Mouse (Mus musculus): ENCODE measurements around the gene AI467606.

The AI467606 gene

DNA sequence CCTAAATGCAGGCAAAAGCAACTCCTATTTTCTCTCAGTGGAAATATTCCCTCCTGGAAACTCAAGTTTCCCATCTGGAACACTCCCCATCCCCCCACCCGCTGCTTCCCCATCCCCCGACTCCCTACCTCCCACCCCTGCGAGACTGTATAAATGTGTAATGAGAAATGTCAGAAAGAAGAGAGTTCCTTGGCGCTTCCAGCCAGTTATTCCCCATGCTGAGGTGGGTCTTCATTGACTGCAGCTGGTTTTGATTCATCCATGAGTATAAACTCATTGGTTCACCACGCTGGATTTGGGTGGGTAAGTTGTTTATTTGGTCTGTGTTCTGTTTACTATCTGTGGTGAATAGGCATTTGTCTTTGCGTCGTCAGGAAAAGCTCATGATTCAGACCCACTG lies 5.3 kb downstream of the AI467606 start:
- DNase-seq: no peak

DNA sequence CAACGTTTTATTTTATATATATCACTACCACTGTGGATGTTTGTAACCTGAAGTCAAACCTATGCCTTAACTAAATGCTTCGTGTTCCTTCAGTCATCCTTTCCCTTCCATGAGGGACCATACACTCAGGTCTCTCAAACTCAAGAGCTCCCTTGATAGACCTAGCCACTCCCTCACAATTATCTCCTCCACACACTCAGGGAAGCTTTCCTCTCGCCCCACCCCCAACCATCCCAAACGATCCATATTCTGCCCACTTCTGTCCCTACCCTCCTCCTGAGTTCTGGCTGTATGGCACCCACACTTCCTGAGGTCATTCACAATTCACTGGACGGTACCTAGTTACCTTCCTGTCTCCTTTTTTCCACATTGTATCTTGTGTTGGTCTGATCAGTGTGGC lies 7.4 kb downstream of the AI467606 start:
- DNase-seq: no peak

DNA sequence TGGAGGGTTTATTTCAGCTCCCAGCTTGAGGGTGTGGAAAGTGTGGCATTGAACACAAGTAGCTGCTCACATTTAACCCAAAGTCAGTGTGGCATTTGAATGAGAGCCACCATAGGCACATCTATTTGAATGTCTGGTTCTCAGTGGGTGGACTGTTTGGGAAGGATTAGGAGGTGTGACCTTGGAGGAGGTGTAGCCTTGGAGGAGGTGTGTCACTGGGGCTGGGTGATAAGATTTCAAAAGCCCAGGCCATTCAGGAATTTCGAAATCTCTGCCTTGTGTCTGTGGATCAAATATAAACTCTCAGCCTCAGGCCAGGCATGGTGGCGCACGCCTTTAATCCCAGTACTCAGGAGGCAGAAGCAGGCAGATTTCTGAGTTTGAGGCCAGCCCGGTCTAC lies 7.8 kb downstream of the AI467606 start:
- DNase-seq: no peak

DNA sequence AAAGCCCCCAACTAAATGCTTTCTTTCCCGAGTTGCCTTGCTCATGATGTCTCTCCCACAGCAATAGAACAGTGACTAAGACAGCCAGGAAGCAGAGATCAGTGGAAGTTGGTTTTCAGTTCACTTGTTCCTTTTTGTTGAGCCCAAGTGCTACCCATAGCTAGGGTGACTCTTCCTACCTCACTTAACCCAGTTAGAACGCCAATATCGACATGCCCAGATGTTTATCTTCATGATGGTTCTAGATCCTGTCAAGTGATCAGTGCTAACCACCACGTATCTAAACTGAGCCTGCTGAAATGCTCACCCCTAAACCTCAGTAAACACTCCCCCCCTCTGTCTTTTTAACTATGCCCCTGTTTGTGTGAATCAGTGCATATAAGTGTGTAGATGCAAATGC lies 8.4 kb downstream of the AI467606 start:
- DNase-seq: no peak

DNA sequence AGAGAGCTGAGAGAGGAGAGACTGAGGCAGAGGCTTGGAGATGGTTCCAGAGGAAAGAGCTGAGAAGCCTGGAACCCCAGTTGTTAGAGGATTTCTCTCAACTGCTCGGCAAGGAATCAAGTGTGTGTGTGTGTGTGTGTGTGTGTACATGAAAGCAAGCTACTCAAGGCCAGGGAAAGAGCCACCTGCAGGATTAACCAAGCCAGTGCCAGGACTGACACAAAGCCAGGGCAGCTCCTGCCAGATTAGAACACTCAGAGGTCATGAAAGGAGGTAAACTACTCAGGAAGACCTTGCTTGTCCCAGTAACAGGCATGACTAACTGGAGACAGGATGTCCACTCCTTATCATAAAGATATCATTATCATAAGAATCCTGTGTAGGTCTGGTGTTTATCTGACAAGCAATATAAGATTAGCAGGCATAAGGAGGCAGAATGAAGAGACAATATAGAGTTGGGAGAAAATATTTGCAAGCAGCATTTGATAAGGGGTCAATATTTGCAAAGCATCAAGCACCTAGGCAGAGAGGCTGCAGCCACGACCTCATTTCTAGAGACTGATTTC lies 10.4 kb downstream of the AI467606 start:
- DNase-seq: no peak

DNA sequence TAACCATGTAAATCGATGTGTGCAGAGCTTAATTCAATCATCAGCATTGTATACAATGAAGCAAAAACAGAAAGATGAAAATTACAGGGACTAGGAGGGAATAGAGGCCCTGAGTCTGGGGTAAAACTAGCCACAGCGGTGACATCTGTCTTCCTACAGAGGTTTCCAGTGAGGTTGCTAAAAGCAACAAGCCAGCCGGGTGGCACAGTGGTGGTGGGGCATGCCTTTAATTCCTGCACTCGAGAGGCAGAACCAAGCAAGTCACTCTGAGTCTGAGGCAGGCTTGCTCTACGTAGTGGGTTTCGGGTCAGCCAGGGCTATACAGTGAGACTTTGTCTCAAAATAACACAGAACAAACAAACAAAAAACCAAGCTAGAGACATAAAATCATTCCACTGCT lies 11.0 kb downstream of the AI467606 start:
- no peak for DNase-seq

DNA sequence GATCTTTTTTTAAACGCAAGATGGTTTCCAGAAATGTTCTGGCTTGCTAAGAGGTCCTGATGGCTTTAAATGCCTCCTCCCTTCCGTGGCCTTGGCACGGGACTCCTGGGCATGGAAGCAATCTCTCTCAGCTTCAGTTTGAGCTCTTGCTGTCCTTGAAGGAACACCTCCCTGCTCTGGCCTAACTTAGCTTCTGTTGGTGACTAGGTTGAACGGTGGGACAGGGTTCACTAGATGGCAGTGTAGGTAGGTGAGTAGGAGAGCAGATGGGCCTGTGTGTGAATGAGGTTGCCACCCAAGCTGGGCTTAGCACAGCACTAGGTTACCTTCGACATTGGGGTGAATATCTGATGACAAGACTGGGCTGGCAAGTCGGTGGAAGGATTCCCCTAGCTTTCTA lies 12.8 kb downstream of the AI467606 start:
- no peak for DNase-seq

DNA sequence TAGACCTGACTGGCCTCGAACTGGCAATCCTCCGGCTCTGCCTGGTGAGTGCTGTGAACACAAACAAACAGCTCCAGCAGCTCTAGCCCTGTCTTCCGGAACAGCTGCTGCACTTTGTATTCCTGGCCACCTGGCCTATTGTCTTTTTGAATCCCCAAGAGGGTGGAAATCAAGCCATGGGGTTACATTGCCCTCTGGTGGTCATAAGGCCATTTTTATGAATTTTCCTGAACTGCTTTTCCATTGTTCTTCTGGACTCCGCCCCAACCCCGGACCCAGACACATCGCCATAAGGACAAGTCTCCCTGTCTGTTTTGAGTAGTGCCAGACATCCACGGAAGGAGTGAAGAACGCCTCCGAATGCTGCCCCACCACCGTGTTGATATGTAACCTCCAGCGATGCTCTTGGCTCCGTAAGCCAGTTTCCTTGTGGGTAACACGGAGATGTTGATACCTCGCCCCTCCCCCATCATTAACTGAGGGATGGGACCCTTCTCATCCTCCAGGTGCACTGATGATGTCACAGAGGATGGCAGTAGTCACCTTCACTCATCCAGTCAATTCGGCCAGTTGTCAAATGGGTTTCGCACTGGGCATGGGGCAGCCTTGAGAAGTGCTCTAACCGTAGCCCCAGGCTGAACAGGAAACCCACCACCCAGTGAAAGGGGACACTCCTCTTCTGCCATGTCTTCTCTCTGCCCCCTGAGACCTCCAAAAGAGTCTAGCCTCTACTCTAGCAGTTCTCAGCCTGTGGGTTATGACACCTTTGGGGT lies 13.6 kb downstream of the AI467606 start:
- peak; percentile 56 for DNase-seq

DNA sequence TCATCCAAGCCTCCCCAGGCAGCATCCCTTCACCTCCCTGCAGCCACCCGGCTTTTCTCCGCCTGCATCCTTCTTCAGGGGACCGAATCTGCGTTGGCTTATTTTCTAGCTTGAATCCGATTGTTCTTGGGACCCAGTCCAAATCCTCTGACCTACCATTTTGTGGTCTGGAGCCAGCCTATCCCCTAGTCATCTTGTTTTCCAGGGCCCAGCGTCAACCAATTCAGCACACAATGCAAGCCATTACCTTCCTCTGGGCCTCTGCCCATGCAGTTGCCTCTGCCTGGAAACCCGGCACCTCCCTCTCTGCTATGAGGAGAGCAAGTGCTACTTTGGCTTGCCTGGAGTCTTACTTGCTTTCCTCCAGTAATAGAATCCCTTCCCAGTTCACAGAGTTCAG lies 14.4 kb downstream of the AI467606 start:
- DNase-seq: no peak

DNA sequence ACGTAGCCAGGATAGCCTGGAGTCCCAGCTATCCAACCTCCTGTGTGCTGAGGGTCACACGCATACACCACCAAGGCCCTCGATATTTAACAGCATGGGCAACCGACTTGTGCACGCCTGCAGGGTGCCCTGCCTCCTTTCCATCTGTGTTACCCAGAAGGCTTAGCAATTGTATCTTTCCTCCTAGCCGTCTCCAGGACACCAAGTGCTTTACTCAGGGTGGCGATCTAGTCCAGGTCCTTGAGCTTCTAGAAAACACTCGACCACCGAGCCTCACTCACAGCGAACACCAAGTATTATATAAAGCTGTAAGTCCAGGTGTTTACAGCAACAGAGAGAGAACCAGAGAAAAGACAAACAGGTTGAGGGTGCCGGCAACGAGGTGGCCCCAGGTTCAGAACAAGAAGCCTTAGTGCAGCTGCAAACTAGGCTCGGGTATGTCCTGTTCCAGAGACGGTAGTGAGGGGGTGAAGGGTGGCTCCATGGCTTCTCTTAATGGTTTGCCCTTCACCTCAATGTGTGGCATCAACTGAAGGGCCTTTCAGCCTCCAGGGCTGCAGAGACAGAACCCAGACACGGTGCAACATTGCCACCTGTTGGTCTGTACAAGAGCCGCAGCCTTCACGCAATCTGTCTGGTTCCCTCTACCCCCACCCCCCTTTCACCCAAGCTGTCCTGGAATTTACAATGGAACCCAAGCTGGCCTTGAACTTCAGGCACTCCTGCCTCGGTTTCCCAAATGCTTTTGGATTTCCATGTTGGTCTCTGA lies 19.3 kb downstream of the AI467606 start:
- DNase-seq: peak; percentile 74

DNA sequence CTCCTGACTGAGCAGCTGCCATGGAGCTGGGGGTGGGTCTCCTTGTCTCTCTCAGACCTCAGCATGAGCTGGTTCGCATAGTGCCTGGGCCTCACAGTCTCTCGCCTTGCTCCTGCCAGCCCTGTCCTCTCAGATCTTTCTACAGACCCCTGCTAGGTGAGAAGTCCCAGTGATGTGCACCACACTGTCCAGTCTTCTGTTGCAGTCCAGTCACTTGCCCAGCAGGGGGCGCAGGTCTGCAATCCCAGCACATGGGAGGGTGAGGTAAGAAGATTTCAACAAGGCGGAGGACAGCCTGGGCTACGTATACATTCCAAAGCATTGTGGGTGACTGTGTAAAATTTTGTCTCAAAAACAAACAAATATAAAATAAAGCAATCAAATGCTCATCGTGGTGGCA lies 20.3 kb downstream of the AI467606 start:
- peak; percentile 53 for DNase-seq

DNA sequence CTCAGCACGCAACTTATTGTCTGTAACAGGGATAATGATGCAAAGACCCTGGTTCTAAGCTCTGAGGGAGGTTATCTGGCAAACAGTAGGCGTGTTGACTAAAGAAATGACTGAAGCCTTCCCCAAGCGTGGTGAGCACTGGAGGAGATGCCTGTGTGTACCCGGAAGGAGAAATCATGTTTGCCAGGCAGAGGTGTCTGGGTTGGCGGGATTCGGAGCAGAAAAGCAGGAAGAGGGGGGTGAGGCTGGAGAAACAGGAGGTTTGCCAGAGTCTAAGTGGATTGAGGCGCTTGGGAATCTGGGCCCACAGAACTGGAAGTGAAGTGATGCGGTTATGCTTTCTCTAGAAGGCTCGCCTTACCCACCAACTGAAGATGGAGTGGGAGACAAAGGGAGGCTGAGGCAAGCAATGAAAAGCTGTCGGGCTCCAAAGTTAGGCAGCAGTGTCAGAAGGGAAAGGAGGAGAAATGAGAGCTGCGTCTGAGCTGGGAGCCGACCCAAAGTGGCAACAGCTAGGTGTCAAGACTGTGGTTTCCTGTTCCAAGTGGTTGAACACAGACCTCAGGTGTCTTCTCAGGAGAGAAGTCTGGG lies 21.2 kb downstream of the AI467606 start:
- DNase-seq: no peak

DNA sequence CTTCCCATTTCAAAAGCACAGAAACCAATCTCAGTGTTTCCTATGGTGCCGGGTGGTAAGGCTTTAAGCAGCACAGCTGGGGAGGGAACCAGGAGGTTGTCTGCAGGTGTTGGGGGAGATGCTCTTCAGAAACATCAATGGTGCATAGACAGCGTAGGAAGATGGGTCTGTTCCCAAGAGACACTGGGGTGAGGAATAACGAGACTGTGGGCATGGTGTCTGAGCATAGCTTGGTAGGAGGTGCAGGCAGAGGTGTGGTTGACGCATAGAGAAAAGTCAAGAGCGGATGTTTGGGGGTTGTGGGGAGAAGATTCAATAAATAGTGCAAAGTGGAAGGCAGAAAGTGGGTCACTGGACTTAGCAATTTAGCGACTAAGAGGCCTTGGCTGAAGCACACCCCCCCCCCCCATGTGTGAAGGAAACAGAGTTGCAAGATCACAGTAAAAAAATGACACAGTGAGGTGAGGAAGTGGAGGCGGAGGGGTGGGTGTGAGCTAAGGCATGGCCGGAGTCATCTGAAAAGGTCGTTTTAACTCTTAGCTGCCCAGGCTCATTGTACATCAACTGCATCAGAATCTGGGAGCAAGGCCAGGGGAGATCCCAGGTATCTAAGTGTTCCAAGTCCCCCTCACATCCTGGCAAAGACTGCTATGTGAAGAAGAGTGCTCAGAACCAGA lies 21.9 kb downstream of the AI467606 start:
- no peak for DNase-seq

DNA sequence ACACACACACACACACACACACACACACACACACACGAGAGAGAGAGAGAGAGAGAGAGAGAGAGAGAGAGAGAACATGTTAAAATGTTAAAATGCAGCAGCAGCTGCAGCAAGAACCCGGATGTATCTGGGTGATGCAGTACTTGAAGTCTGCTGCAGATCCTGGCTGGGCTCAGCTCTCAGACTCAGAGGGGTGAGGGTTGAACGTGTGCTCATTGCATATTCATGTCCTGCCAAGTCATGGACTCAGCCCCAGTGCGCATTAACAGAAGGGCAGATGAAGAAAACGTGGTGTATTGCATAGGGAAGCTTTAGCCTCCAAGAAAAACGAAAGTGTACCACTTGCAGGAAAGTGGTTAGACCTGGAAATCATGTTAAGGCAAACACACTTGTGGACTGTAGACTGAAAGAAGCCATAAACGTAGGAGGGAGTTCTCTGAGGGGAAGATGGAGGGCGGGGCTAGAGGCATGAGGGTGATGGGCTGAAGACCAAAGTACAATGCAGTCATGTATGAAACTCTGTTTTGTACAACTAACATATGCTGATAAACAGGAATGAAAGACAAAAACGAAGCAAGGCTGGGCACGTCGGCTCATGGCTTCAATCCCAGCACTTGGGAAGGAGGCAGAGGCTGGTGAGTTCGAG lies 22.6 kb downstream of the AI467606 start:
- no peak for DNase-seq

DNA sequence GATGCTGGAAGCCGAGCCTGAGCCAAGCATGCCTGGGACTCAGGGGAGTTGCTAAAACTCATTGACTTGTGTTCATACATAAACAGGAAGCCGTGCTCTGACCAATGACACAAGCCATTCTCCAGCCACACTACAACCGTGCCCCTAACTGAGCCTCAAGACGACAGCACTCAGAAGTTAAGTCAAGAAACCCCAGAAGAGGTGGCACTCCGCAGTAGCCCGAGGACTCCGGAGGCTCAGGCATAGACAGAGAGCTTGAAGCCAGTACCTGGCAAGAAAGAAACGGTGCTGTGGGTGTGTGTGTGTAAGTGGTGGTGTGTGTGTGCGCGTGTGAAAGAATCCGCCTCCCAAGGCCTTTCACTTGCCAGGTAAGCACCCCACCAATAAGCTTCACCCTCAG lies 23.8 kb downstream of the AI467606 start:
- no peak for DNase-seq

DNA sequence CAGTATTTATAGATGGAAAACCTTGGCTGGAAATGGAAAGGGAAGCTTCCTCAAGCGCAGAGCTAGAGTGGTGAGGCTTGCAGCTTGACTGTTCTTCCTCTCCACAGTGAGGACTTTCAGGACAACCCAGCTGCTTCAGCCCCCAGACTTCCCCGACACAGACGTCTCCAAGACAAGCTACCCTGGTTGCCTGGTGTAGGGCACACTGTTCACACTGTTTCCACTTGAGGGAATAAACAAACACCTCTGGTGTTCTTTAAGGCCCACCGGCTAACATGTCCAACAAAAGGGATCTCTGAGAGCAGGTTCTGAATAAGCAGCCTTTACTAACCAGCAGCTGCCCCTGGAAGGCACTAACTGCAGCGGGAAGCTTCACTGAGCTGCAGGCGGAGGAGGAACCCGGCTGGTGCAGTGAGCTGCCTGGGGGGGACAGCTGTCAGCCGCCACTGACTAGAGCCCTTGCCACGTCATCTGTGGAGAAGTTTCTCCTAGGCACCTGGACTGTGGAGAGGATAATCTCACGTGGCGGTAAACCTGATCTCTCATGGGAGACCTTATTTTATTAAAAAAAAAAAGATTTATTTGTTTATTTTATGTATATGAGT lies 25.3 kb downstream of the AI467606 start:
- DNase-seq: peak; percentile 46

DNA sequence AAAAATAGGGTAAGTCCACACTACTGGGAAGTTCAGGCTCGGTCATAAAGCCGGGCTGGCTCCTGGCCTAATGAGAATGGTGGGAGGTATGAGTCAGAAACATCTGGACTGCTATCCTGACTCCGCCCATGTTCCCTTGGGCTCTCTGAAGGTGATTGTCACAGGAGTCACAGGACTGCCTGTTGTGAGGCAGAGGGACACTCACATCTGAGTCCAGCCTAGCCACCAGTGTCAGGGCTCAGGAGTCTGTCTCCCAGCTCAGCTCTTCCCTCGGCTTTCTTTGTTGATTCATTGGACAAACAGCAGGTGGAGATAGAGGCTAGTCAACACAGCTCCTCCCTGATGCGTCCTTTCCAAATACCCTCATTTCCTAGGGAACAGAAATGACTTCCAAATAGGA lies 26.8 kb downstream of the AI467606 start:
- DNase-seq: no peak

DNA sequence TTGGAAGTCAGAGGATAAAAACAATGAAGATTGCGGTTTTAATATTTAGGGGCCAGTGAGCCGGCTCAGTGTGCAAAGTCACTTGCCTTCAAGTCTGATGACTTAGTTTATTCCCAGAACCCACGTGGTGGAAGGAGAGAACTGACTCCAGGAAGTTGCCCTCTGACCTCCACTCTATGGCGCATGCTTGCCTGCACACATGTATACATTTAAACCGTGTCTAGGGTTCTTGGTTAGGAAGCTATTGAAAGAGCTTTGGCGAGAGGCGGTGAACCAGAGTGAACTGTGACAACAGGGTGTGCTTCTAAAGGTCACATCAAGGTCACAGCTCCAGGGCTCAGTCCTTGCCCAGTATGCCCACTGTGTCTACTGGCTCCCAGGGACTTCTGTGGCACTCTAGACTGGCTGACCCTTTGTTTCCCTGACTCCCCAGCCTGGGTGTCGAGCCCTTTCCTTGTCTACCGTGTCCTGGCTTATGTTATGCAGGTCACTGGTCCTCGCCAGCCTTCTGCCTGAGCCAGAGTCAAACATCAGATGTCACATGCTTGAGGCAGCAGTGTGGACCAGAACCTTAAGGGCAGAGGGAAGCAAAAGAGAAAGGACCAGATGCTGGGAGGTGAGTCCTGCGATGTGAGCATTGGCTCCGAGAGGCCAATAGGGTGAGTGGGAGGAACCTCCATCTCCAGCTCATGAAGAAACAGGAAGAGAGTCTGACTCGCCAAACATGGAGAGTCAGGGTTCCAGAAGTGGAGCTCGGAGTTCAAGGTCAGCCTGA lies 27.7 kb downstream of the AI467606 start:
- no peak for DNase-seq

DNA sequence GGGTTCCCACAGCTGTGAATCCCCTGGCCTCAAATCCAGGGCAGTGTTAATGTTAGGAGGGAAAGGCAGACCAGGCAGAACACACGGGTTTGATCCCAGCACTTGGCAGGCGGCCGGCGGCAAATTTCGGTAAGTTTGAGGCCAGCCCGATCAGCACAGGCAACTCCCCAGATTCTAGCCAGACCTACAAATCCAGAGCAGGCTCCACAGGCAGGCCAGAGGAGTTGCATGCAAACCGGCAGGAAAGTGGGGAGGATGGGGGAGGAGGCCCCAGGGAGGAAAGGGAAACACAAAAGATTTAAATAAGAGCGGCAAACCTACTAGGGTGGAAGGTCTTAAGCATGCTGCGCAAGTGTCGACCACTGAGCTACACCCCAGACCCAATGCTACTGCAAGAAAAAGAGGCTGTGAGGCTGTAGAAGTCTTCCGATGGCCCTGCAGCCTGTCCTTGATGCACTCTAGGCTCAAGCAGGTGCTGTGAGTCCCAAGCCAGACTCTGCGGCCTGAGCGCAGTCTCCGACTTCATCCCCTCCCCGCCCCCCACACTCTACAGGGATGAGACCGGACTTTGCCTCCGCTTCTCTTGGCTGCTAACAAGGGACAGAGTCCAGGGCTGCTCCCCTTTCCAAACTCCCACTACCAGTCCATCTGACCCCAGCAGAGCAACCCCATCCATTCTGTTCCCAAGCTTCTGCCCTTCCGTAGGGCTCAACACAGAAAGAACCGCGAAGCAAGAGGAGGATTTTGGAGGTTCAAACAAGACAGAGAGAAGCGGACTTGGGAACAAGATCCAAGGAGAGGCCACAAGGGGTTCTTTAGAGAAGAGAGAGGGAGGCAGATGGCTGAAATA lies 30.1 kb downstream of the AI467606 start:
- DNase-seq: no peak

DNA sequence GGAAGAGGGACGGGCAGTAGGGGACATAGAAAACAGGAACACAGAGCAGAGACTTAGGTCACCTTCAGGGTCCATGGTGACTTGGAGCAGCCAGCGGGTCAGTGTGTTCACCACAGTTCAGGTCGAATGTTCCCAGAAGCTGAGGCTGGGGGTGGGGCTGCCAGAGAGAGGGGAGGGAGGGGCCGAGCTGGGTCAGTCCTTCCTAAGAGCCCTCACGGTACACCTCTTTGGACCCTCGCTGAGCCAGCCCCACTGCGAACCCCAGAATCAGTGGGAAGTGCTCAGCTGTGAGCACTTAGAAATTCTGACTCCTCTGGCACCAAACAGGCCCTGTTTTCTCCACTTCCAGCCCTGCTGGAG lies 30.7 kb downstream of the AI467606 start, which contains the start of gene Qprt:
Qprt (minus strand) TSS at position 316 of the 360 bp plus-strand sequence.
- no peak for DNase-seq

All from right cerebral cortex, postnatal 14 days (tissue).